Mouse (Mus musculus): ENCODE data around the gene Ndufa6. TPM values are rescaled to one million over a fixed set of nuclear protein-coding genes. Genes with fewer than 3 reads are reported as not detected.

Ndufa6 gene
- polyA plus RNA-seq, 1 experiment: 208 TPM

GRCm38 (mm10) chr15:82342543-82342935, 11.6 kb downstream of the Ndufa6 start:
- WGBS: 65% methylated on average over 5 of the region's 5 CpGs
- peaks cover 7% of the 10 kb centered on the region; the same call in 1 of the 2 replicates for H3K4me1 ChIP-seq (ENCODE audit: control insufficient read depth, insufficient read depth, low read length)
- H3K4me3 ChIP-seq (replicated peaks; ENCODE audit: control insufficient read depth, low read depth, low read length): peak overlapping the region; percentile 16
- no peak for TF ChIP-seq POLR2A (IDR thresholded peaks at IDR 0.05; ENCODE audit: borderline replicate concordance, control insufficient read depth, low read depth, low read length)
- no peak for TF ChIP-seq CTCF (IDR thresholded peaks at IDR 0.05; ENCODE audit: control insufficient read depth, insufficient read depth, low read length)
- peak overlapping the region; percentile 94 for H3K27ac ChIP-seq (ENCODE audit: control insufficient read depth, insufficient read depth, low read depth, low read length, poor library complexity)

- peak overlapping the region; percentile 66 for H3K4me3 ChIP-seq (replicated peaks; ENCODE audit: control insufficient read depth, low read depth, low read length)
- 11% methylated on average over 15 of the region's 15 CpGs for WGBS
- TF ChIP-seq POLR2A (IDR thresholded peaks at IDR 0.05; ENCODE audit: borderline replicate concordance, control insufficient read depth, low read depth, low read length) (0 out of 2 replicates have a peak, but pooled peaks have one; percentile 36), CTCF (IDR thresholded peaks at IDR 0.05; ENCODE audit: control insufficient read depth, insufficient read depth, low read length) (no peak)
- H3K27ac ChIP-seq (ENCODE audit: control insufficient read depth, insufficient read depth, low read depth, low read length, poor library complexity): peak overlapping the region; percentile 96
- peaks cover 6% of the 10 kb centered on the region; the same call in 1 of the 2 replicates for H3K4me1 ChIP-seq (ENCODE audit: control insufficient read depth, insufficient read depth, low read length)
Measured at GRCm38 (mm10) chr15:82341675-82342542, 12.2 kb downstream of the Ndufa6 start.

- Histone ChIP-seq H3K27ac (ENCODE audit: control insufficient read depth, insufficient read depth, low read depth, low read length, poor library complexity) (peak overlapping the region; percentile 96), H3K4me1 (ENCODE audit: control insufficient read depth, insufficient read depth, low read length) (peaks cover 6% of the 10 kb centered on the region; the same call in 1 of the 2 replicates), H3K4me3 (replicated peaks; ENCODE audit: control insufficient read depth, low read depth, low read length) (peak overlapping the region; percentile 66)
- peak; percentile 81; the same call in 1 of the 2 replicates for TF ChIP-seq POLR2A (IDR thresholded peaks at IDR 0.05; ENCODE audit: borderline replicate concordance, control insufficient read depth, low read depth, low read length)
- TF ChIP-seq CTCF (IDR thresholded peaks at IDR 0.05; ENCODE audit: control insufficient read depth, insufficient read depth, low read length): no peak
- WGBS: 3% methylated on average over 40 of the region's 40 CpGs
Measured at GRCm38 (mm10) chr15:82341036-82341501, 13.1 kb downstream of the Ndufa6 start.

DNA sequence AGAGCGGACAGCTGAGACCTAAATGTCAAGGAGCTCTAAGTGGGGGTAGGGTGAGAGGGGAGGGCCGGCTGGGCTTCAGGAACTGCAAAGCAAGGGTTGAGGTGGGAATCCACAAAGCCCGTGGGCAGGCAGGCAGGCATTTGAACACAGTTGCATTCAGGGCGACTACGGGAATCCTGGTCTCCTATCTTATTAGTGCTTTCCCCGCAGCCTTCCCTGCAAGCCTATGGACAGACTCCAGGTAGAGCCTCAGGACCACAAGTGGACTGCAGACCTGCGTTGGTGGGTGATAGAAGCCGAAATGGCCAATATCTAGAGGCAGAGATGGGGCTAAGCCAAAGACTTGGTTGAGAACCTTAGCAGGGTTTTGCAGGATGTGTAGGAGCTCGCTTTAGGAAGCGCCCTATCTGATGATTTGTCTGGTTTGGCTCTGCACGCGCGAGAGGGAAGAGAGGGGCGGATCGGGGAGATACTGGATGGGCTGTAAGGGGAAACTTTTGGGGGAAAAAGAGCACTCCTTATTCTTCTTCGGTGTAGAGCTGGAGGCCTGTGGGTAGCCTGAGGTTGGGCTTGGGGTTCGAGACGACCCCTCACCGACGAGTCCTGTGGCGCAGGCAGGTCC, 13.6 kb downstream of the Ndufa6 start:
- H3K4me3 ChIP-seq (replicated peaks; ENCODE audit: control insufficient read depth, low read depth, low read length): peak overlapping the region; percentile 66
- no peak for TF ChIP-seq CTCF (IDR thresholded peaks at IDR 0.05; ENCODE audit: control insufficient read depth, insufficient read depth, low read length)
- H3K27ac ChIP-seq (ENCODE audit: control insufficient read depth, insufficient read depth, low read depth, low read length, poor library complexity): peak overlapping the region; percentile 96
- 40% methylated on average over 21 of the region's 21 CpGs for WGBS
- peaks cover 6% of the 10 kb centered on the region; the same call in 1 of the 2 replicates for H3K4me1 ChIP-seq (ENCODE audit: control insufficient read depth, insufficient read depth, low read length)

GRCm38 (mm10) chr15:82339634-82340254, 14.4 kb downstream of the Ndufa6 start:
- TF ChIP-seq CTCF (IDR thresholded peaks at IDR 0.05; ENCODE audit: control insufficient read depth, insufficient read depth, low read length): no peak
- no peak for TF ChIP-seq POLR2A (IDR thresholded peaks at IDR 0.05; ENCODE audit: borderline replicate concordance, control insufficient read depth, low read depth, low read length)
- 56% methylated on average over 8 of the region's 8 CpGs for WGBS
- Histone ChIP-seq H3K4me3 (replicated peaks; ENCODE audit: control insufficient read depth, low read depth, low read length) (no peak overlapping the region), H3K4me1 (ENCODE audit: control insufficient read depth, insufficient read depth, low read length) (peaks cover 5% of the 10 kb centered on the region; the same call in 1 of the 2 replicates), H3K27ac (ENCODE audit: control insufficient read depth, insufficient read depth, low read depth, low read length, poor library complexity) (peak overlapping the region; percentile 96)

DNA sequence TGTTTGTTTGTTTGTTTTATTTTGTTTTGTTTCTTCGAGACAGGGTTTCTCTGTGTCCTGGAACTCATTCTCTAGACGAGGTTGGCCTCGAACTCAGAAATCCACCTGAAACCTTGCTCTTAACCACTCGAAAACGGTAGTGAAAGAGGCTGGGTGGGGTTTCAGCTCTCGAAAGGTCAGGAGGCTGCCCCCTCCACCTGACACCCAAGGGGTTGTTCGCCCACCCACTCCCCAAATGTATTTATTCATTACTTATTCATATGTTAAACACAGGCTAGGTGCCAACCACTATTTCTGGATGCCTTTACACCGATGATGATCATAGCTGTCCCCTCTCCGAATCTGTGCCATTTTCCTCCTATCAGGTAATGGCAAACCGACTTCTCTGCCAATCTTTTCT, 15.0 kb downstream of the Ndufa6 start:
- TF ChIP-seq POLR2A (IDR thresholded peaks at IDR 0.05; ENCODE audit: borderline replicate concordance, control insufficient read depth, low read depth, low read length) (no peak), CTCF (IDR thresholded peaks at IDR 0.05; ENCODE audit: control insufficient read depth, insufficient read depth, low read length) (no peak)
- Histone ChIP-seq H3K4me1 (ENCODE audit: control insufficient read depth, insufficient read depth, low read length) (peaks cover 5% of the 10 kb centered on the region; the same call in 1 of the 2 replicates), H3K27ac (ENCODE audit: control insufficient read depth, insufficient read depth, low read depth, low read length, poor library complexity) (peak overlapping the region; percentile 48), H3K4me3 (replicated peaks; ENCODE audit: control insufficient read depth, low read depth, low read length) (peak overlapping the region; percentile 71)
- WGBS: 54% methylated on average over 10 of the region's 10 CpGs

DNA sequence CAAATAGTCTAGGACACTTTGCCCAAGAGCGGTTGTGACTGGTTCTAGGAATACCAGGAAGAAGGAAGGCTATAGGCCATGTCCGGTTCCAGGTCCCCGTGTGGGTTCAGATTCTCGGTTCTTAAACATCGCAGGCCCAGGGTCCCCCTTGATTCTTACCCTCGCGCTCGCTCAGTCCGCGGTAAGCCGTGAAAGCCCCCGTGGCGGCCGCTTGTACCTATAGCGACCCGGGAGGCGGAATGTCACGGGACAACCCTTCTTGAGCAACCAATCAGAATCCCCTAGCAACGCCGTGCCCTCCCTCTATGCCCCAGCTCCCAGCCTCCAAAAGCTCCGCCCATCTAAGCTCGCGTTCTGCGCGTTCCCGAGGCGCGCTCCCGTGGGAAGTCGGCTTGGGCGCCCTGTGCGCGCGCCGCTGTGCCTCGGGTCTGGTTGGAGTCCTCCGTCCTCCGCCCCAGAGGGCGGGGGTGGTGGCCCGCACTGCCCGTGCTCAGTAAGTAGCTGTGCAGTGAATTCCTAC, 15.5 kb downstream of the Ndufa6 start, which contains the start of the genes Naga, Pheta2 and Smdt1:
Naga (minus strand) TSS at position 333 of the 520 bp plus-strand sequence.
Pheta2 (plus strand) TSS at position 350 of the 520 bp plus-strand sequence.
Smdt1 (plus strand) TSS at position 367 of the 520 bp plus-strand sequence.
- WGBS: under 1% methylated on average over 41 of the region's 41 CpGs
- Histone ChIP-seq H3K4me3 (replicated peaks; ENCODE audit: control insufficient read depth, low read depth, low read length) (peak within 1 kb of the TSS; percentile 71), H3K4me1 (ENCODE audit: control insufficient read depth, insufficient read depth, low read length) (peaks cover 5% of the 10 kb centered on the region; the same call in 1 of the 2 replicates), H3K27ac (ENCODE audit: control insufficient read depth, insufficient read depth, low read depth, low read length, poor library complexity) (peak within 1 kb of the TSS; percentile 73)
- TF ChIP-seq POLR2A (IDR thresholded peaks at IDR 0.05; ENCODE audit: borderline replicate concordance, control insufficient read depth, low read depth, low read length) (peak; percentile 55; the same call in 1 of the 2 replicates), CTCF (IDR thresholded peaks at IDR 0.05; ENCODE audit: control insufficient read depth, insufficient read depth, low read length) (no peak)

Data from bone marrow, adult 2 months (tissue).